Mouse (Mus musculus): ENCODE data around the gene Maml2. TPM values are rescaled to one million over a fixed set of nuclear protein-coding genes. Genes with fewer than 3 reads are reported as not detected.

Gene Maml2
- polyA plus RNA-seq, 1 experiment from 2014 or later: 10.0 TPM

GRCm38 (mm10) chr9:13533076-13533707 is 235.4 kb downstream of the Maml2 start:
- Histone ChIP-seq H3K9ac (no peak overlapping the region), H3K4me2 (no peak overlapping the region), H3K4me1 (peaks cover 22% of the 10 kb centered on the region), H3K36me3 (replicated peaks) (no peaks in the 10 kb centered on the region), H3K27ac (no peak overlapping the region), H3K9me3 (no peaks in the 10 kb centered on the region), H3K27me3 (replicated peaks) (no peaks in the 10 kb centered on the region), H3K4me3 (no peak overlapping the region)
- ATAC-seq (replicated peaks): no peak
- 78% methylated on average over 11 of the region's 11 CpGs for WGBS

DNA sequence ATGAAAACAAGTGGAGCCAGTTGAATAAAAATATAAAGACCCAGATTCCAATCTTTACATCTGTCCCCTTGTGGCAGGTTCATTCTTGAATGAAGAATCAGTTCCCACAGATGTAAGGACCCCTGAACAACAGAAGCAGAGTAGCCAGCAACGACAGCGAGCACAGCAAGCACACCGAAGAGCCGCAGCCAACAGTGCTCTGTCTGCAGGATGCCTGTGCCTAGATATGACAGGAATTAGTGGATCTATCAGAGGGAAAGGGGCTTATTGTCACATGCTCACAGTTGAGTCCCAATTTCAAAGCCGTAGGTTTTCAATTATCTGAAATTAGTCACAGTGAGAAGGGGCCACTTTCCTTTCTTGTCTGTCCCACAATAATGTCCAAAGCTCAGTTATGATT is 238.0 kb downstream of the Maml2 start:
- H3K9ac ChIP-seq: no peak overlapping the region
- no peaks in the 10 kb centered on the region for H3K36me3 ChIP-seq (replicated peaks)
- WGBS: 15% methylated on average over 5 of the region's 5 CpGs
- no peaks in the 10 kb centered on the region for H3K9me3 ChIP-seq
- H3K4me1 ChIP-seq: peaks cover 19% of the 10 kb centered on the region
- ATAC-seq (replicated peaks): peak; percentile 61
- H3K27me3 ChIP-seq (replicated peaks): no peaks in the 10 kb centered on the region
- H3K4me2 ChIP-seq: peak overlapping the region; percentile 13; the same call in 1 of the 2 replicates
- 0 out of 2 replicates have a peak overlapping the region, but pooled peaks have one; percentile 8 for H3K27ac ChIP-seq
- H3K4me3 ChIP-seq: no peak overlapping the region

GRCm38 (mm10) chr9:13536419-13537261 is 238.9 kb downstream of the Maml2 start:
- no peaks in the 10 kb centered on the region for H3K27me3 ChIP-seq (replicated peaks)
- no peak overlapping the region for H3K4me3 ChIP-seq
- no peaks in the 10 kb centered on the region for H3K9me3 ChIP-seq
- no peak overlapping the region for H3K27ac ChIP-seq
- H3K36me3 ChIP-seq (replicated peaks): no peaks in the 10 kb centered on the region
- H3K4me2 ChIP-seq: no peak overlapping the region
- peaks cover 19% of the 10 kb centered on the region for H3K4me1 ChIP-seq
- WGBS: 47% methylated on average over 12 of the region's 12 CpGs
- ATAC-seq (replicated peaks): peak; percentile 48; the same call in 1 of the 2 replicates
- H3K9ac ChIP-seq: no peak overlapping the region

DNA sequence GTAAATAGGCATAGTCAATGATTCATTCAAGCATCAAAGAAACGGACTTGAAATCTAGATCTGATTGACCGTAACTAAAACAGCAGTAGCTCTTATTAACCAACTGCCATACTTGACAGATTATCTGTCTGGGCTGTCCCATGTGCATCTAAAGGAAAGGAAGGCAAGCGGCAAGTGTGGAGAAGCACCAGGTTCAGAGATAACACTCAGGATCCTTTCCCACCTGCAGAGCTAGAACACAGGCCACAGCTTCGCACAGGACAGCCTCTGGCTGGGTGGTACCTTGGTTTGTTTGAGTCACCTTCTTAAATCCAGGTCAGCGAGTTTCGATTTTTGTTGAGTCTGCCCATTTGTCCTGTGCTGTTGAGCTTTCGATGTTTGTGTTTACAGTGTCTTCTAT is 240.4 kb downstream of the Maml2 start:
- WGBS: 76% methylated on average over 7 of the region's 7 CpGs

DNA sequence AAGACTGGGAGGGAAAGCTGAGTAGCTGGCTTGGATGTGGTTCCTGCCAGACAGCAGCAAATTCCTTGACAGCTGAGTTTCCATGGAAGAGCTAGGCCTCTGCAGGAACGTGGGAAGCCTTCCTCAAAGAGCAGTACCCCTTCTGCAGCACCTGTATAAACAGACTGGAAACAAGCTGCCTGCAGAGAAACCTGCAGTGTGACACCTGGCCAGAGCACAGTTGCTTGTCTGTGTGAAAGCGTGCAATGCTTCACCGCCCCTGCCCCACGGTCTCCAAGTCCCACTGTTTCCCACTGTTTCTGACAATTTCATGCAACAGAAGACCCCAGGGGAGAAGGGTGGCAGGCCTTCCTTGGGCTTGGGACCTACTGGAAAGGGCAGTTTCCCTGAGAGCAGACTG is 241.8 kb downstream of the Maml2 start:
- no peak for ATAC-seq (replicated peaks)
- H3K4me2 ChIP-seq: no peak overlapping the region
- H3K4me1 ChIP-seq: peaks cover 18% of the 10 kb centered on the region
- 40% methylated on average over 4 of the region's 4 CpGs for WGBS
- H3K9me3 ChIP-seq: no peaks in the 10 kb centered on the region
- no peak overlapping the region for H3K9ac ChIP-seq
- no peaks in the 10 kb centered on the region for H3K36me3 ChIP-seq (replicated peaks)
- no peak overlapping the region for H3K4me3 ChIP-seq
- 0 out of 2 replicates have a peak overlapping the region, but pooled peaks have one; percentile 15 for H3K27ac ChIP-seq
- H3K27me3 ChIP-seq (replicated peaks): no peaks in the 10 kb centered on the region

More for the DNA sequence above, 240.4 kb downstream of the Maml2 start:
- H3K9me3 ChIP-seq: no peaks in the 10 kb centered on the region
- no peak overlapping the region for H3K4me2 ChIP-seq
- H3K4me1 ChIP-seq: peaks cover 13% of the 10 kb centered on the region
- no peak overlapping the region for H3K9ac ChIP-seq
- H3K27me3 ChIP-seq (replicated peaks): no peaks in the 10 kb centered on the region
- ATAC-seq (replicated peaks): no peak
- no peak overlapping the region for H3K27ac ChIP-seq
- no peaks in the 10 kb centered on the region for H3K36me3 ChIP-seq (replicated peaks)
- no peak overlapping the region for H3K4me3 ChIP-seq

- H3K27ac ChIP-seq: no peak overlapping the region
- WGBS: 88% methylated on average over 2 of the region's 2 CpGs
- no peak for ATAC-seq (replicated peaks)
- H3K27me3 ChIP-seq (replicated peaks): no peaks in the 10 kb centered on the region
- H3K4me2 ChIP-seq: no peak overlapping the region
- H3K9ac ChIP-seq: no peak overlapping the region
- H3K9me3 ChIP-seq: no peaks in the 10 kb centered on the region
- H3K4me1 ChIP-seq: peaks cover 18% of the 10 kb centered on the region
- H3K4me3 ChIP-seq: no peak overlapping the region
- H3K36me3 ChIP-seq (replicated peaks): no peaks in the 10 kb centered on the region
These were observed 242.5 kb downstream of the Maml2 start for GRCm38 (mm10) chr9:13540227-13540626.

DNA sequence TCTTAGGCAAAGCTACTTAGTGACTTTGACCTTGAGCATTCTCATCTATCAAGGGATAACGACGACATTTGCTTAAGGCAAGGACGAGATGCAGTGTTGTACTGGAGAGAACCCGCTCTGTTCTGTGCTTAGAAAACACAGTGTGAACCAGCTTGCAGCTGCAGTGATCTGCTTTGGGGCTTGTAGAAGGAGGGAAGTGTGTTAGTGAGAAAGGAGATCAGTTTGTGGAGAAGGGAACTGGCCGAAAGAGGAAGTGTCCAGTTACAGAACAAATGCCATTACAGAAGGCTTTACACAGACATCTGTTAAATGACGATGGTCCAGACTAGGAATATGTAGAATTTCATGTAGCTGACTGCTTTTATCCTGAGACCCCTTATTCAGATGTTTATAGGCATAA is 243.0 kb downstream of the Maml2 start:
- no peaks in the 10 kb centered on the region for H3K9me3 ChIP-seq
- no peak overlapping the region for H3K4me2 ChIP-seq
- no peaks in the 10 kb centered on the region for H3K36me3 ChIP-seq (replicated peaks)
- peaks cover 17% of the 10 kb centered on the region for H3K4me1 ChIP-seq
- 59% methylated on average over 6 of the region's 6 CpGs for WGBS
- H3K27me3 ChIP-seq (replicated peaks): no peaks in the 10 kb centered on the region
- no peak overlapping the region for H3K9ac ChIP-seq
- no peak overlapping the region for H3K4me3 ChIP-seq
- no peak overlapping the region for H3K27ac ChIP-seq
- ATAC-seq (replicated peaks): no peak

- Histone ChIP-seq H3K27ac (peak overlapping the region; percentile 2; the same call in 1 of the 2 replicates), H3K9me3 (no peaks in the 10 kb centered on the region), H3K9ac (no peak overlapping the region), H3K36me3 (replicated peaks) (no peaks in the 10 kb centered on the region), H3K4me3 (no peak overlapping the region), H3K4me1 (peaks cover 7% of the 10 kb centered on the region), H3K27me3 (replicated peaks) (no peaks in the 10 kb centered on the region), H3K4me2 (no peak overlapping the region)
- 36% methylated on average over 8 of the region's 8 CpGs for WGBS
- ATAC-seq (replicated peaks): peak; percentile 34
These were observed 245.4 kb downstream of the Maml2 start for GRCm38 (mm10) chr9:13543167-13543566.

DNA sequence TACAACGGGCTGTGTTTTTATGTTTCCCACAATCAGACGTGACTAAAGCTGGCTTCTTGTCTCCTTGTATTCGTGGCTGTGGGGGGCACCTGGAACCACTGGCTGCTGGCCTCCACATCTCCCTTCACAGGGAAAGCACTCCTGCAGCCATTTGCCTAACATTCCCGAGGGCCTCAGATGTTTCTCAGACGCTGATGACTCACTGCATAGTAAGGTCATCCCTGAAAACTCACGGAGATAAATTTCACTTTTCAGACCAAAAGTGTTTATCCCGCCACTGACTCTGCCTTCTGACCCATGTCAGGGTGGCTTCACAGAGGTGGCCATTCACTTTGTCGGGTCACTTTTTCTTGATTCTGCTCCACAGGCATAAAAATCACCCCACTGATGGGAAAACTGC is 246.4 kb downstream of the Maml2 start:
- Histone ChIP-seq H3K36me3 (replicated peaks) (no peaks in the 10 kb centered on the region), H3K9ac (no peak overlapping the region), H3K4me1 (peaks cover 7% of the 10 kb centered on the region), H3K27ac (no peak overlapping the region), H3K9me3 (no peaks in the 10 kb centered on the region), H3K4me3 (no peak overlapping the region), H3K27me3 (replicated peaks) (no peaks in the 10 kb centered on the region), H3K4me2 (no peak overlapping the region)
- ATAC-seq (replicated peaks): no peak
- 50% methylated on average over 8 of the region's 8 CpGs for WGBS

GRCm38 (mm10) chr9:13545726-13546125 is 248.0 kb downstream of the Maml2 start:
- WGBS: 78% methylated on average over 6 of the region's 6 CpGs
- Histone ChIP-seq H3K27me3 (replicated peaks) (no peaks in the 10 kb centered on the region), H3K9ac (no peak overlapping the region), H3K9me3 (no peaks in the 10 kb centered on the region), H3K27ac (no peak overlapping the region), H3K36me3 (replicated peaks) (no peaks in the 10 kb centered on the region), H3K4me2 (no peak overlapping the region), H3K4me3 (no peak overlapping the region), H3K4me1 (peaks cover 7% of the 10 kb centered on the region)
- no peak for ATAC-seq (replicated peaks)

GRCm38 (mm10) chr9:13549911-13550310 is 252.2 kb downstream of the Maml2 start:
- H3K36me3 ChIP-seq (replicated peaks): no peaks in the 10 kb centered on the region
- 55% methylated on average over 3 of the region's 3 CpGs for WGBS
- no peak overlapping the region for H3K4me2 ChIP-seq
- no peak overlapping the region for H3K4me3 ChIP-seq
- H3K9ac ChIP-seq: no peak overlapping the region
- no peaks in the 10 kb centered on the region; the same call in 1 of the 2 replicates for H3K4me1 ChIP-seq
- H3K27ac ChIP-seq: no peak overlapping the region
- no peaks in the 10 kb centered on the region for H3K9me3 ChIP-seq
- ATAC-seq (replicated peaks): no peak
- no peaks in the 10 kb centered on the region for H3K27me3 ChIP-seq (replicated peaks)

- Histone ChIP-seq H3K4me3 (no peak overlapping the region), H3K4me2 (no peak overlapping the region), H3K27me3 (replicated peaks) (no peaks in the 10 kb centered on the region), H3K27ac (no peak overlapping the region), H3K9me3 (no peaks in the 10 kb centered on the region), H3K9ac (no peak overlapping the region), H3K4me1 (no peaks in the 10 kb centered on the region; the same call in 1 of the 2 replicates), H3K36me3 (replicated peaks) (no peaks in the 10 kb centered on the region)
- 72% methylated on average over 5 of the region's 5 CpGs for WGBS
- ATAC-seq (replicated peaks): no peak
These were observed 254.8 kb downstream of the Maml2 start for GRCm38 (mm10) chr9:13552380-13553052.
